Mouse (Mus musculus) liver, adult 2 months (tissue): ENCODE measurements around the gene Tigd3.

ENCODE experiments used
- CTCF ChIP-seq: fragments of 200-500 bp; IDR thresholded peaks from 2 replicates; pipeline ENCODE4 v1.5.1; 2011; ENCODE audit warnings: low read depth, low read length, control low read depth
- POLR2A ChIP-seq: fragments of 200-500 bp; IDR thresholded peaks from 2 replicates; pipeline ENCODE4 v1.6.1; 2011; ENCODE audit warnings: low read length, control low read depth; ENCODE audit not compliant: insufficient read depth; ENCODE audit errors: extremely low read depth

DNA sequence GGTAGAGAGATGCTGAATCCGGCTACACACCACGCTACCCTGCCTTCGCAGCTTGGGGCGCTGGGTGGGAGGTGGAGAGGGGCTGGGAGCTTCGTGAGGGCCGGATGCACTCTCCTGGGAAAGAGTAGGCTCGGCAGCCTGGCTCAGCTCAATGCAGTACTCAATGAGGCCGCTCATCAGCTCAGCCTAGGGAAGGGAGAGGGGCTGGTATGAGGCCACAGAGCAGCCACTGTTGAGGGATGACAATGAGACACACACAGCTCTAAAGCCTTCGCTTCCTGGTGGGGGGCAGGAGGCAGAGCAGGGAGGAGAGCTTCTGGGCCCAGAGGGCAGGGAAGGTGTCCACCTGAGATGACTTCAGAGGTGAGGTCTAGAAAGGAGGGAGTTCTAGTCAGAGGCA, 37.3 kb downstream of the Tigd3 start:
- TF ChIP-seq CTCF (no peak), POLR2A (no peak)
